Mouse (Mus musculus) kidney, embryonic 16.5 days (tissue): ENCODE measurements around the gene Tspan31. TPM values are rescaled to one million over a fixed set of nuclear protein-coding genes. Genes with fewer than 3 reads are reported as not detected.

ENCODE experiments used
- ATAC-seq: fragments of 200-750 bp; cut with Nextera tagmentation; 2 replicates; pipeline ENCODE4 v1.8.0; 2017; ENCODE audit warnings: moderate TSS enrichment; ENCODE audit not compliant: low FRiP score, low TSS enrichment
- H3K27ac ChIP-seq: fragments of 300-500 bp; sonication (generic); 2 replicates; pipeline ENCODE4 v1.5.1; 2014; ENCODE audit warnings: low read length
- H3K27me3 ChIP-seq: fragments of 300-500 bp; sonication (generic); 2 replicates; pipeline ENCODE4 v1.6.1; 2014; ENCODE audit warnings: low read length, control low read depth, mixed read lengths; ENCODE audit not compliant: insufficient read depth
- H3K36me3 ChIP-seq: fragments of 300-500 bp; sonication (generic); 2 replicates; pipeline ENCODE4 v1.6.1; 2014; ENCODE audit warnings: low read length, control low read depth, mixed read lengths; ENCODE audit not compliant: insufficient read depth
- H3K4me1 ChIP-seq: fragments of 300-500 bp; sonication (generic); 2 replicates; pipeline ENCODE4 v1.6.1; 2014; ENCODE audit warnings: low read length, control low read depth, mixed read lengths; ENCODE audit not compliant: insufficient read depth
- H3K4me2 ChIP-seq: fragments of 300-500 bp; sonication (generic); replicated peaks from 2 replicates; pipeline ENCODE4 v1.6.1; 2014; ENCODE audit warnings: low read depth, low read length
- H3K4me3 ChIP-seq: fragments of 300-500 bp; sonication (generic); 2 replicates; pipeline ENCODE4 v1.5.1; 2014; ENCODE audit warnings: mild to moderate bottlenecking, low read length
- H3K9ac ChIP-seq: fragments of 300-500 bp; sonication (generic); replicated peaks from 2 replicates; pipeline ENCODE4 v1.6.1; 2014; ENCODE audit warnings: low read length
- H3K9me3 ChIP-seq: fragments of 300-500 bp; sonication (generic); 2 replicates; pipeline ENCODE4 v1.6.1; 2016; ENCODE audit warnings: low read length, control low read depth
- WGBS: fragments of 180-500 bp; shearing (Covaris S2); extraction: QIAGEN DNeasy Blood & Tissue Kit; methylation state at CpG from one replicate; pipeline ENCODE4 v1.1.7; 2014; 5-methylcytosine and 5-hydroxymethylcytosine counted together
- polyA plus RNA-seq: library from polyadenylated mRNA; unstranded; fragments of >200 nt; fragmentation: Nextera tagmentation; extraction: Ambion mirVana; gene quantifications from 2 replicates; pipeline ENCODE4 v1.2.1, GENCODE M21; 2015

Gene Tspan31
- polyA plus RNA-seq, 1 experiment from 2014 or later, result 205 TPM

DNA sequence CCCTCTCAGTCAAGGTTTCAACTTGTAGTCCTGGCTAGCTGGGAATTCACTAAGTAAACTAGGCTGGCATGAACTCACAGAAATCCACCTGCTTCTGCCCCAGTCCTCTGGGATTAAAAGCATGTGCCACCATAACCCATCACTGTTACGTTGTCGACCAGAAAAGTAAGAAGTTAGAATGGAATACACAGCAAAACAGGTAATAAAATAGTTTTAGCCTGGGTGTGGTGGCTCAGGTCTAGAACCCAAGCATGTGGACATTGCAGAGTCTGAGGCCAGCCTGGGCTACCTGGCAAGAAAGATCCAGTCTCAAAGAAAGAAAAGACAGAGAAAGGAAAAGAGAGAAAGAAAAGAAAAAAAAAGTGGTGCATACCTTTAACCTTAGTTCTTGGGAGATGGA, 8.6 kb downstream of the Tspan31 start:
- Histone ChIP-seq H3K27me3 (peaks cover 11% of the 10 kb centered on the region; the same call in 1 of the 2 replicates), H3K27ac (no peak overlapping the region), H3K4me2 (no peak overlapping the region), H3K4me1 (peaks cover 29% of the 10 kb centered on the region), H3K9me3 (no peaks in the 10 kb centered on the region), H3K4me3 (no peak overlapping the region), H3K36me3 (peaks cover 27% of the 10 kb centered on the region), H3K9ac (no peak overlapping the region)
- ATAC-seq, result no peak
- 71% methylated on average over 2 of the region's 2 CpGs for WGBS

DNA sequence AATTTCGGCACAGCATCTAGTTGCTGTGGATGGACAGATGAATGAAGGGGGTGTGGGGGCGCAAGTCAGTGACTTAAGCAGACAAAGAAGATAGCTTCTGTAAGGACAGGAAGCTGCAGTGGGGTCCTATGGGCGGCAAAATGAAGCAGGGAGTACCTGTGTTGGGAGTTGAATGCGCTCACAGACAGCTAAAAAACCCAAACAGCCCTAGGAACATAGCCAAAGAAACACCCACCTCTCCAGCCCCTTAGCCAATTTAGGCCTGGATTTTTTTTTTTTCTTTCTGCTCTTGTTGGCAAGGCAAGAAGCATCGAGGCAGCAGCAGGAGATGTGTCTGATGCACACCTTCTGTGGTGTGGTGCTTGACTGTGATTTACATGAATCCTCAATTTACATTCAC, 9.0 kb downstream of the Tspan31 start:
- Histone ChIP-seq H3K9me3 (no peaks in the 10 kb centered on the region), H3K4me3 (no peak overlapping the region), H3K27me3 (peaks cover 11% of the 10 kb centered on the region; the same call in 1 of the 2 replicates), H3K4me2 (no peak overlapping the region), H3K27ac (no peak overlapping the region), H3K36me3 (peaks cover 26% of the 10 kb centered on the region), H3K9ac (no peak overlapping the region), H3K4me1 (peaks cover 29% of the 10 kb centered on the region)
- WGBS, result 38% methylated on average over 5 of the region's 5 CpGs
- no peak for ATAC-seq

DNA sequence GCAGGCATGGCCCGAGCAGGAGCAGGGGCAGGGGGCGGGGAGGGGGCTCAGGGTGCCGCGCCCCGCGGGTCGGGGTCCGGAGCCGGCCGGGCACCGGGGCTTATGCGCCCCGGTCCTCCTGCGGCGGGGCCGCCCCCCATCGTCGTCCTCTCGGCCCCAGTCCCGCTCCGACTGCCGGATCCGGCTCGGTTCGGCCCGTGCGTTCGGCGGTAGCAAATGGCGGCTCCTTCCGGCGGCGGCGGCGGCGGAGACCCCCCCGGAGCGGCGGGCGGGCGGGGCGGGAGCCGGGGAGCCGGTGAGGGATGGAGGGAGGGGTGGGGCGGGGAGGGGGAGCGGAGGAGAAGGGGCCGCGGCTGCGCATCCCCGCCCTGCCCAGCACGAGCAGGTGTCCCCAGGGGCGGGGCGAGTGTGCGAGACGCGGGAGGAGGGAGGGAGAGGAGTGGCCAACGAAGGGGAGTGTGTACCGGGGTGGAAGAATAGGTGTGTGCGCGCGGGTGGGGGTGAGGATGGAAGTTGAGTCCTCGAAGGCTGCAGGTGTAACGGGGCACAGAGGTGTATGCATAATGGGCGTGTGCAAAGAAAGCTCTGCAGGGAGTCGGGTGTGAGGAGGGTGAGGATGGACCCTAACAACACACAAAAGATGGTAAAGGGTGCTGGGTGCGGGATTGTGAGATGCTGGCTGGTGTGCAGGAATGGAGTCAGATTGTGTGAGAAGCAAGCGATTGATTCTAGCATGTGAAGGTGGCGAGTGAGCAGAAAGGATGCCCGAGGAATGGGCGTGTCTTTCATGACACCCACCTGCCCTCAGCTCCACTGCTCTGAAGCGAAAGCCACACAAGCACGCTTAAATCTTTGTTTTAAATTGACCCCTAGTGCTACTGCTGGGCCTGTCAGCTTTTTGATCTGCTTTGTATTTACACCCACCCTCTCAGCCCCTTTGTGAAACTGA, 9.8 kb downstream of the Tspan31 start, which contains the start of gene March9:
TSS of gene March9 (minus strand) at position 217 of the 949 bp plus-strand sequence.
- peak within 1 kb of the TSS; percentile 87 for H3K9ac ChIP-seq
- H3K27ac ChIP-seq, result peak within 1 kb of the TSS; percentile 60; the same call in 1 of the 2 replicates
- H3K9me3 ChIP-seq, result no peaks in the 10 kb centered on the region
- H3K27me3 ChIP-seq, result peaks cover 11% of the 10 kb centered on the region; the same call in 1 of the 2 replicates
- ATAC-seq, result peak; percentile 37; the same call in 1 of the 2 replicates
- peaks cover 26% of the 10 kb centered on the region for H3K36me3 ChIP-seq
- H3K4me1 ChIP-seq, result peaks cover 29% of the 10 kb centered on the region
- WGBS, result 1% methylated on average over 31 of the region's 72 CpGs
- H3K4me2 ChIP-seq, result peak within 1 kb of the TSS; percentile 96
- H3K4me3 ChIP-seq, result peak within 1 kb of the TSS; percentile 81

DNA sequence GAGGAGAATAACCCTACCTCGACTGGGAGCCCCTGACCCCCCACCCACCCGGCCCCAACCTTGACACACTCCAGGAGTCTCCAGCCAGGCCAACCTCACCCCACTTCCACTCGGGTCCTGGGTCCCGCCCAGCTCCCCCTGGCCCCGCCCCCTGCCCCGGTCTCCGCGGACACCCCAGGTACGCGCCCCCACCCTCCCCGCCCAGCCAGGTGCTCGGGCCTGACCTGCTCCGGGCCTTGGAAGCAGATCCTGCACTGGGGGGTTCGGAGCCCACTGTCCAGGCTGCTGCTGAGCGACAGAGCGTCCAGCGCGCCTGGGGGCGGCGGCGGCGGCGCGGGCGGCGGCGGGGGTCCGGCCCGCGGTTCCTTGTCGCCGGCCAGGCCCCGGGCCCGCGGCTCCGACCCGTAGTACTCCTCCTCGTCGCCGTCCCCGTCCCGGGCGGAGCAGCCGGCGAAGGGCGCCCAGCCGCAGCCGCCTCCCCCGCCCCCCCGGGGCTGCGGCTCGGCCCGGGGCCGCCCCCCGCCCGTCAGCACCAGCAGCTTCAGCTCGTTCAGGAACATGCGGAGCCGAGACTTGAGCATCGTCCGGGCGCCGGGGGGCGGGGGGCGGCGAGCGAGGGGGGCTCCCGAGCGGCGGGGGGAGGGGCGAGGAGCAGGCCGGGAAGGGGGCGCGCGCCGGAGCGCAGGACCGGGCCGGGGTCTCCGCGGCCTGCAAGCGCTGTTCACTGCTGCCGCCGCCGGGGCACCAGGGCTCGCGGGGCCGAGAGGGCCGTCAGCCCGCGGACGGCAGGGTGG, 10.7 kb downstream of the Tspan31 start:
- Histone ChIP-seq H3K27me3 (peaks cover 11% of the 10 kb centered on the region; the same call in 1 of the 2 replicates), H3K4me3 (peak overlapping the region; percentile 81), H3K36me3 (peaks cover 21% of the 10 kb centered on the region), H3K27ac (peak overlapping the region; percentile 60; the same call in 1 of the 2 replicates), H3K9me3 (no peaks in the 10 kb centered on the region), H3K4me1 (peaks cover 22% of the 10 kb centered on the region), H3K9ac (peak overlapping the region; percentile 87), H3K4me2 (peak overlapping the region; percentile 96)
- no peak for ATAC-seq
- WGBS, result under 1% methylated on average over 41 of the region's 92 CpGs

DNA sequence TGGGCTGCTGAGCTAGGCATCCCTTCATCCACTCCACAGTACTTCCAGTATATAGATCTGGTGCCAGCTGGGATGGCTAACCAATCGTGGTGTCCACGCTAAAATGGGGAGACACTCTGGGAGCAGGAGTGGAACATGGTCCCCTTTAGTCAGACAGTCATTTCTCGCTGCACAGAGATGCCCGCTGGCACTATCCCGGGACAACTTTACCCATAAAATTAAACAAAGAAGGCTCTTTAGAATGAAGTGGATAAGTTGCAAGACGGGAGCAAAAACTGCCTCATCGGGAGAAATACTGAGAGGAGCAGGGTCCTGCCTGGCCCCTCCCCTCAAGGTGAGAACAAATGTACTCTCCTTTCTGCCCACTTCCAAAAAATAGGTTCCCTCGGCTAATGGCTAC, 11.4 kb downstream of the Tspan31 start:
- peaks cover 22% of the 10 kb centered on the region for H3K4me1 ChIP-seq
- H3K4me2 ChIP-seq, result peak overlapping the region; percentile 96
- no peaks in the 10 kb centered on the region for H3K9me3 ChIP-seq
- H3K9ac ChIP-seq, result peak overlapping the region; percentile 87
- ATAC-seq, result no peak
- peak overlapping the region; percentile 81 for H3K4me3 ChIP-seq
- peaks cover 21% of the 10 kb centered on the region for H3K36me3 ChIP-seq
- H3K27ac ChIP-seq, result no peak overlapping the region
- H3K27me3 ChIP-seq, result peaks cover 11% of the 10 kb centered on the region; the same call in 1 of the 2 replicates
- 8% methylated on average over 8 of the region's 8 CpGs for WGBS

DNA sequence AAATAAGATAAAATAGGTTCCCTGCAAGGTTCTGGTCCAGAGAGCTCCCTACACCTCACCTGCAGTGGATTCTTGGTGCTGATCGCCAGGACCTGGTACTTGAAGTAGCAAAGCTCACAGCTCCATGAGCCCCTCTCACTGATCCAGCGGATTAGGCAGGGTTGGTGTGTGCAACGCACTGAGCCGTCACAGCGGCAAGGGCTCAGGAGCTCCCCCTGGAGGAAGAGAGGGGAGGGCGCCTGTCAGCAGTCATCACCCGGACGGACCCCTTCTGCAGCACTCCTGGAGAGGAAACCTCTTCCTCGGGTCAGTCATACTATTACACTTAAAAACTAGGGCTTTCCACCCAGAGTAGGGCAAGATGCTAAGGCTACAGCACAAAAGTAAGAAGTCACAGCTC, 11.9 kb downstream of the Tspan31 start:
- WGBS, result 2% methylated on average over 9 of the region's 9 CpGs
- H3K4me2 ChIP-seq, result peak overlapping the region; percentile 96
- peak overlapping the region; percentile 28 for H3K9ac ChIP-seq
- H3K4me1 ChIP-seq, result peaks cover 22% of the 10 kb centered on the region
- peak overlapping the region; percentile 81 for H3K4me3 ChIP-seq
- H3K27ac ChIP-seq, result no peak overlapping the region
- ATAC-seq, result peak; percentile 16; the same call in 1 of the 2 replicates
- peaks cover 11% of the 10 kb centered on the region; the same call in 1 of the 2 replicates for H3K27me3 ChIP-seq
- peaks cover 21% of the 10 kb centered on the region for H3K36me3 ChIP-seq
- H3K9me3 ChIP-seq, result no peaks in the 10 kb centered on the region

DNA sequence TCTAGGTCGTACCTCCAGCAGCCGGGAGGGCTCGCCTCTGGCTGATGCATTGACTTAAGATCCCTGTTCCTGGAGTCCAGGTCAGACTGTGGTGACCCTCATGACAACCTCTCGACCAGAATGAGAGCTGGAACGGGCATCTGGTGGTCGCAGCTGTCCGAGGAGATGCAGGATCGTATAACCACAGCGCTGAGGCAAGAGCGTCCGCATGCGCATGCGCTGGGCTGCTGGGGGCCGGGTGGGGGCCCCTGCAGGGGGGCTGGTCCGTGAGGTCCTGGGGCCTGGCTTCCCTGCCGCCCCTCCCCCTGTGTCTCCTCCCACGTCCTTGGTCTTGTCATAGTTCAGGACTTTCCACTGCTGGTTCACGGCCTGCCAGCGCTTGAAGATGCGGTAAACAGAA, 13.6 kb downstream of the Tspan31 start:
- H3K4me1 ChIP-seq, result peaks cover 15% of the 10 kb centered on the region
- peaks cover 21% of the 10 kb centered on the region for H3K36me3 ChIP-seq
- no peak overlapping the region for H3K4me2 ChIP-seq
- ATAC-seq, result no peak
- no peak overlapping the region for H3K27ac ChIP-seq
- H3K27me3 ChIP-seq, result peaks cover 13% of the 10 kb centered on the region
- WGBS, result 79% methylated on average over 20 of the region's 20 CpGs
- H3K9me3 ChIP-seq, result no peaks in the 10 kb centered on the region
- no peak overlapping the region for H3K4me3 ChIP-seq
- no peak overlapping the region for H3K9ac ChIP-seq

DNA sequence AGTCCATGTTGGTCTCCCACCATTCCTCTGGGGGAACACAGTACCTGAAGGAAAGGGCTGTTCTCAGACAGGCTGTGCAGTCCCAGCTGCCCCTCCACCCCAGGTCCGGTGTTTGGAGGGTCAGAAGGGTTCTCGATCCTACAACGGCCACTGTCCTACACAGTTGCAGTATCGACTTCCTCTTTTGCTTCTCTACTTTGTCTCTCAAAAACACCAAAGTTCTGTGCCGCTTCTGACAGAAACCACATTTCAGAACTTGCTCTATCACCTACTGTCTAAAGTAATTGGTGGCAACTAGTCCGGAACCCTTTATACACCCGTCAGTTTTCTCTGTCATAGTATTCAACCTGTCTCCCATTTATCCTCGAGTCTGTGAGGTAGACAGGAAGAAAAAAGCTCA, 14.7 kb downstream of the Tspan31 start:
- 86% methylated on average over 8 of the region's 8 CpGs for WGBS

DNA sequence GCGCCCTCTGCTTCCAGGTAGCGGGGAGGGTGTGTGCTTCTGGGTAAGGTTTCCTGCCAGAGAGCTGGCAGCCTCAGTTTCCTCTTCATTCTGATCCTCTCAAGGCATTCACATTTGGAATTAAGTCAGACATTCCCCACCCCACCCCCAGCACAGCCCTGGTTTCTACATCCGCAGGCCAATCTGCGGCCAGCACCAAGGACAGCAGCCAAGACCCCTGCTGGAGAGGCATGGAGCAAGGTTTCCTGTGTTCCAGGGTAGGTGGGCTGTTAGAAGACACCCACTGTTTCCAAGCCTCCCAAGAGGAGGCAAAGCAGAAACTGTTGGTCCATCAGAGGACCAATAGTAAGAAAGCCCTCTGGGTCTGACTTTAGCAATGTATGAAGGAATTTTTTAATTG, 15.4 kb downstream of the Tspan31 start:
- WGBS, result 66% methylated on average over 4 of the region's 4 CpGs
- no peak overlapping the region for H3K27ac ChIP-seq
- no peak overlapping the region for H3K9ac ChIP-seq

More for the DNA sequence above, 14.7 kb downstream of the Tspan31 start:
- Histone ChIP-seq H3K4me1 (peaks cover 12% of the 10 kb centered on the region), H3K9ac (no peak overlapping the region), H3K4me2 (no peak overlapping the region), H3K27me3 (peaks cover 19% of the 10 kb centered on the region), H3K9me3 (no peaks in the 10 kb centered on the region), H3K36me3 (peaks cover 21% of the 10 kb centered on the region), H3K4me3 (no peak overlapping the region), H3K27ac (no peak overlapping the region)
- ATAC-seq, result no peak

More for the DNA sequence above, 15.4 kb downstream of the Tspan31 start:
- H3K4me2 ChIP-seq, result no peak overlapping the region
- H3K27me3 ChIP-seq, result peaks cover 25% of the 10 kb centered on the region
- H3K4me1 ChIP-seq, result peaks cover 11% of the 10 kb centered on the region
- H3K36me3 ChIP-seq, result peaks cover 21% of the 10 kb centered on the region
- no peak for ATAC-seq
- H3K4me3 ChIP-seq, result no peak overlapping the region
- no peaks in the 10 kb centered on the region for H3K9me3 ChIP-seq
